Mouse (Mus musculus) lung, postnatal 25 days (tissue): ENCODE data around the gene Aspa.
"Not testable (repeated sequence)": the region's sequence is repeated elsewhere in the genome, so short reads cannot be mapped to it uniquely, and the experiment has no call there.

Experiments
- DNase-seq: peaks from one replicate; pipeline ENCODE4 v3.0.0; 2022; ENCODE audit warnings: low spot score

Gene Aspa

GRCm38 (mm10) chr11:73329442-73329841 lies at the start of gene Aspa, which contains the start of the genes Gm49340 and Spata22:
Aspa (minus strand) TSS chr11:73329596.
Gm49340 (plus strand) TSS chr11:73329741.
Spata22 (plus strand) TSS chr11:73329741.
- DNase-seq: no peak

DNA sequence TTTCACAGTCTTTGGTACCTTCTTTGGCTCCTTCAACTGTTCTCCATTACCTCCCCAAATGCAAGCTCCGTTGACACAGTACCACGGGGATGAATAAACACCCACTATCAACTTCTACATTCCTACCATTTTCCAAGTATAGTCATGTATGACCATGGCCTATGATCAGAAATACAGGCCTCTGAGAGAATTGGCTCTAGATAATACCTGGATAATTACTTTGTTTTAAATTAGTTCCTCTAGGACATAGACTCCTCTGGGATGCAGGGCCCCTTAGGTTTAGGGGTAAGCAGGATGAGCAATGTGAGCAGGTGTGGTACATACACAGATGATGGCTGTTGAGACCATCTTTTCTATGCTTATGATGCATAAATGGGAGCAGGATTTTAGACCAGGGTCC lies 41.5 kb upstream of the Aspa start, which contains the start of gene Olfr376:
Gene Olfr376 (plus strand): TSS at position 301 of the 400 bp plus-strand sequence.
- DNase-seq: no peak

- DNase-seq: no peak
Observed at GRCm38 (mm10) chr11:73350483-73350882, 21.1 kb upstream of the Aspa start, which contains the start of gene Olfr20. Olfr20 (plus strand) TSS chr11:73350783.

DNA sequence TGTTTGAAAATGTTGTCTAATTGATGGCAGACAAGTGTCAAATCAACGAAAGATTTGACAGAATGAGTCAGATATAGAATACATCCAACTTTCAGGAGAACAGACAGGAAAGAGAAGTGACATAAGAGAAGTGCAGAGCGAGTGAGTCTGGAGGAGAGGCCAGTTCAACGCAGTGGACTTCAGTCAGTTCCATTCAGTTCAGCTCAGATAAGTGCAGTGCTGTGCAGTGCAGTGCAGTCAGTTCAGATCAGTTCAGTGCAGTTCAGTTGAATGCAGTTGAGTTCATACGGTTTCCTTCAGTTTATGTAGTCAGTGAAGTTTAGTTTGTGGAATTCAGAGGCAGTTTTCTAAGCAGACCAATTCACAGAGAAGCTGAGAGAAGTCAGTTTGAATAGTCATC lies 7.5 kb upstream of the Aspa start:
- no peak for DNase-seq

GRCm38 (mm10) chr11:73333357-73333756 lies 4.0 kb upstream of the Aspa start:
- no peak for DNase-seq

- DNase-seq: no peak
Observed at GRCm38 (mm10) chr11:73327361-73327760, 2.0 kb downstream of the Aspa start.

GRCm38 (mm10) chr11:73326485-73326886 lies 2.9 kb downstream of the Aspa start:
- DNase-seq: peak; percentile 14

- DNase-seq: peak; percentile 7
Observed at GRCm38 (mm10) chr11:73323906-73324830, 5.2 kb downstream of the Aspa start.

DNA sequence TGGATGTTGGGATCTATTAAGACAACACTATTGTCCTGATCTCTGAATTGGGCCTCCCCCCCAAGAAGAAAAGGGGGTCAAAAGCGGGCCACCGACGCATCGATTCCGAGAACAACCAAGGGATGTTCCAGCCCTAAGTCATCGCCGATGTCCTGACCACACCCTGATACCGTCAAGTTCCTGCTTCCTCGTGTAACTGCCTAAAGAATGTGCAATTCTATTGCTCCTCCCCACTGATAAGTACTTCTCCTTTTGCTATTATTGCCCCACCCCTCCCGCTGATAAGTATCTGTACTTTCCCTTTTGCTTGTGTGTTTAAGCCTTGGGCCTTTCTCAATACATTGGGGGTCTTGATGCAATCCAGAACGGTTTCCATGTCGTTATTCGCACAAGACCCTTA lies 8.3 kb downstream of the Aspa start:
- DNase-seq: not testable (repeated sequence)

DNA sequence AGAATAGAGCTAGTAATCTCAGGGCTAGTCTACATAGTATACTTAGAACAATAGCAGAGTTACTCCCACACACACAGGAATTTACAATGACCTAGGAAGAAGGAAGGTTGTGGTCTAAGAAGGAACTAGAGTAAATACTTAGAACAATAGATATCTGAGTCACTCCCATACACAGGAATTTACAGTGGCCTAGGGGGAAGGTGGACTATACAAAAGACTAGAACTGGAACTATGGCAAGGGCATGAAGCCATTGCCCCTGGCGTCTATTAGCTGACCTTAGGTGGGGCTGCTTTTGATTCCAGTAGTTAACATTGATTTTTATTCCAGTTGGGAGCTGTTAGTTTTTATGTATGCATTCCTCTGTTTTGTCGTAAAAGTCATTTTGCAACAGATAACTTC lies 10.8 kb downstream of the Aspa start:
- not testable (repeated sequence) for DNase-seq

DNA sequence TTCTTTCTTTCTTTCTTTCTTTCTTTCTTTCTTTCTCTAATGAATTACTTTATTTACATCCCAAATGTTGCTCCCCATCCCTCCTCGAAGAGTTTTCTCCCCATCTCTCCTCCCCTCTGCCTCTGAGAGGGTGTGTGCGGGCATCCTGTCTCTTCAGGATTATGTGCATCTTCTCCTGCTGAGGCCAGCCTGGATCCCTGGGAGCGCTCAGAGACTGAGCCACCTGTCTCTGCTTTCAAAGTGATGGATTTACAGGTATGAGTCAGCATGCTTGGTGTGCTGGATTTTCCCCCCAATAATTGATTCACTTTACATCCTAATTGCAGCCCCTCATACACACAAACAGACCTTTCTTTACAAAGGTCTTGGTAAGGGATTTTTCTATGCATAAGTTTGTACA lies 13.4 kb downstream of the Aspa start:
- no peak for DNase-seq

- DNase-seq: no peak
Observed at GRCm38 (mm10) chr11:73303123-73303522, 26.3 kb downstream of the Aspa start.

DNA sequence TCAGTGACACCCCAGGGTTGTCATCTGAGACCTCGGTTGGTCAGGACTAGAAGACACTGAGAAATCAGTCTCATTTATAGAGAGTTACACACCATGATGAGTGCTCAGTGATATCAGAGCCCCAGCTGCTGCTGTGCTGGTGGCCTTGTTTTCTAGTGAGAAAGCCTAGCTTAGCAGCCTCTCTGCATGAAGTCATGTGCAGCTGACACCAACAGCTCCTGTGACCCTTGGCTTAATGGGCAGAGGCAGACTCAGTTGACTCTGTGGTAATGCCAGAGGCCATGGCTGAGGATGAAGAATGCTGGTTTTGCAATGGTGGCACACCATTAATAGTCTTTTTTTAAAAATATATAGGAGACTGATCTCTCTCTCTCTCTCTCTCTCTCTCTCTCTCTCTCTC lies 39.8 kb downstream of the Aspa start:
- no peak for DNase-seq

DNA sequence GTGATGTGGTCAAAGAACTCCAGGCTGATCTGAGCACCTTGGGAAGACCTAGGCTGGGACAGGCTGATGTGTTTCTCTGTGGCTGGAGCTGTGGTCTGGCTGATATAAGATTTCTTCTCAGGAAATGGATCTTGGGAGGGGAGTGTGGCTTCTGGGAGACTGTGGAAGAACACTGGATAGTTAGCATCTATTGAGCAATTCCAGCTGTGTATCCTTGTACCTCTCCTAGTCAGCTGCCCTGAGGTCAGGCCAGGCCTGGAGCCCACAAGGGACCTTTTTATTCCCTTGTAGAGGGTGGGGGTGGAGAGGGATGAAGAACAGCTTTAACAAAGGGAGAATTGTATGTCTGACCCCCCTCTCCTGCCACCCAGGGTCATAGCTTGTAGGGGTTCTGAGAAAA lies 45.0 kb downstream of the Aspa start:
- peak; percentile 7 for DNase-seq

GRCm38 (mm10) chr11:73283926-73284325 lies 45.5 kb downstream of the Aspa start:
- peak; percentile 3 for DNase-seq

GRCm38 (mm10) chr11:73283369-73283768 lies 46.0 kb downstream of the Aspa start:
- DNase-seq: peak; percentile 21

- DNase-seq: peak; percentile 29
Observed at GRCm38 (mm10) chr11:73281528-73282027, 47.8 kb downstream of the Aspa start.

DNA sequence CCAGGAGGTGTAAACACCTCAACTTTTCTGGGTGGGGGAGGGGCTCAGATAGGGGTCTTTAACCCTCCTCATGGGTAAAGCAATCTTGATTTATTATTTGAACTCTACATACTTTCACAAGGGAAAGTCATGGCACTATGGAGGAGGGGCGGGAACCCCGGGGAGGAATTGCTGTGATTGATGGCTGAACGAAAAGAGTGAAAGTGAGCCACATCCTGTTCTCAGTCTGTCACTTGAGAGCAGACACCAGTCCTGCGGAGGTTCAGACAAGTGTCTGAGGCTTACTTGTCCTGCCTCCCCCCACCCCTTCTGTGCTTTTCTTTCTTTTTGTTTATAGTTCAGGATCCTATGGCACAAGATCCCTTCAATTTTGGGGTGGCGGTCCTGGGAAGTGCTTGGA lies 48.7 kb downstream of the Aspa start:
- DNase-seq: no peak

- DNase-seq: no peak
Observed at GRCm38 (mm10) chr11:73274821-73275220, 54.6 kb downstream of the Aspa start.

- DNase-seq: no peak
Observed at GRCm38 (mm10) chr11:73267267-73267666, 62.1 kb downstream of the Aspa start, which contains the start of gene Trpv3. Trpv3 (plus strand) TSS chr11:73267388.

DNA sequence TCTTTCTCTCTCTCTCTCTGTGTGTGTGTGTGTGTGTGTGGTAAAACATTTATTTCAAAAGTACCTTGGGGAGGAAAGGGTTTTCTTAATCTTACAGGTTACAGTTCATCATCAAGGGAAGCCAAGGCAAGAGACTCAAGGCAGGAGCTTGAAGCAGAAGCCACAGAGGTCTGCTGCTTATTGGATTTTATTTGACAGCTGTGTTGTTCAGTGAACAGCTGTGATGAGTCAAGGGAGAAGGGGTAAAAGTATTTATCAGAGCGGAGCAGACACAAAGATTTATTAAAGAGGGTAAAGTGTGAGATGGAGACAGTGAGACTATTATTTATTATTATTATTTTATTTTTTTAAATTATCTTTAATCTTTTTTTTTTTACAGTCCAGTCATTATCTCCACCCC lies 68.0 kb downstream of the Aspa start:
- no peak for DNase-seq

- no peak for DNase-seq
Observed at GRCm38 (mm10) chr11:73260457-73260856, 68.9 kb downstream of the Aspa start.

DNA sequence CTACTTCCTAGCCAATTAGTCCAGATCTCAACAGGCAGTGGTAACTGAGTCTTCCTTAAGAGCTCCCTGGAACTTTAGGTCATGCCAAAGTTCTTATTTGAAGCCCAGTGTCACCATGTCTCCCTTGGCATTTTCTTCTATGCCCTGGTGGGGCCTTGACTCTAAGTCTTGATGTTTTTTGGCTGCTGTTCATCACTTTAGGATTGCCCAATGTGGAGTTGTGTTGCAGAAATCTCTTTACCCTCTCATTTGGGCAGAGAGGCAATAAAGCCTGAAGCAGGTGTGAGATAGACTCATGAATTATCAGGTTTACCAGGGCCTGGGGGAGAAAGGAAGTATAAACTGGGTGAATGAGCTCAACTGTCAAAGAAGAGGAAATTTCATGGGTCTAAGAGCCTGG lies 70.7 kb downstream of the Aspa start:
- no peak for DNase-seq
